Mouse (Mus musculus): ENCODE data around the gene Slc10a1. TPM values are rescaled to one million over a fixed set of nuclear protein-coding genes. Genes with fewer than 3 reads are reported as not detected.

The Slc10a1 gene
- total and polyA plus RNA-seq, 3 experiments, result 0.12 to 0.18 TPM; not detected in 1

DNA sequence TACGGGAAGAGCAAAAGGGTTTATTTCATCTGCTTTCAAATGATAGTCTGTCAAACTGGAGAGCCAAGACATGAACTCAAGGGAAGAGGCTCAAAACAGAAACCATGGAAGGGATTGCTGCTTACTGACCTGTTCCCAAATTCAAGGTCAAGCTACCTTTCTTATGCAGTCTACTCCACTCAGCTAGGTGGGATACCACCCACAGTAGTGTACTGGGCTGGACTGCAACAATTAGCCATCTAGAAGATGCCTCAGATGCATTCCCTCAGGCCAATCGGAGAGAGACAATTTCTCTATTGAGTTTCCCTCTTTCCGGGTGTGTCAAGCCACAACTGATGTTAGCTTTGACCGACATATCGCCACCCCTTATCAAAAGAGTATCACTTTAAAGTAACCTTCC lies 47.2 kb downstream of the Slc10a1 start:
- no peak for DNase-seq (ENCODE audit: low read depth, low spot score)
- Histone ChIP-seq H3K4me3 (ENCODE audit: control insufficient read depth in 1 of 2, insufficient read depth in 1 of 2, low read depth in 2 of 2, low read length in 2 of 2) (no peak overlapping the region), H3K9ac (ENCODE audit: control insufficient read depth, low read depth, low read length, poor library complexity, severe bottlenecking) (no peak overlapping the region), H3K79me2 (ENCODE audit: control insufficient read depth, insufficient read depth, low read length, poor library complexity) (no peaks in the 10 kb centered on the region), H3K4me1 (ENCODE audit: control insufficient read depth in 1 of 2, insufficient read depth in 2 of 2, low read length in 2 of 2) (peaks cover 0 to 11% of the 10 kb centered on the region in 2 experiments; a peak in 2 of 4 replicates), H3K27me3 (ENCODE audit: control insufficient read depth in 1 of 2, insufficient read depth in 2 of 2, low read length in 2 of 2) (peaks cover 0 to 1% of the 10 kb centered on the region in 2 experiments; a peak in 2 of 4 replicates), H3K9me3 (replicated peaks; ENCODE audit: insufficient read depth, low read length) (no peaks in the 10 kb centered on the region), H3K27ac (ENCODE audit: control insufficient read depth, low read depth, low read length) (no peak overlapping the region), H3K36me3 (ENCODE audit: control insufficient read depth in 1 of 2, insufficient read depth in 2 of 2, low read length in 2 of 2) (peaks cover 0 to 6% of the 10 kb centered on the region in 2 experiments; a peak in 2 of 4 replicates)
- no peak for TF ChIP-seq RCOR1 (IDR thresholded peaks at IDR 0.05; ENCODE audit: low read depth, low read length)

DNA sequence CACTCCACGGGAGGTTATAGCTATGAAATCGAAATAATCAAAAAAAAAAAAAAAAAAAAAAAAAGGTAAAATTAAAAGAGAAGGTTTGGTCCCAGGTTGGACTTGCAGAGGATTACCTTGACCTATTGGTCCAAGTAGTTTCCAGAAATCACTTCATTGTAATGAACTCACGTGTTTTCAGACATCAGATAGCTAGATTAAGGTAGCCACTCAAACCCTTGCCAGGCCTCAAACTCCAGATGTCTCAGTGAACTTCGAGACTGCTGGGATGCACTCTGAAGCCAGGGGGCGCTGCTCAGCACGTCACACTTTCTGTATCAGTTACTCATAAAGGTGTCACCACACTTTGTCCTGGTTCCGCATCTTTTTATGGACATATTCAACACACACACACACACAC lies 50.7 kb downstream of the Slc10a1 start:
- TF ChIP-seq SMC3 (IDR thresholded peaks at IDR 0.05; ENCODE audit: low read depth, low read length) (peak; percentile 64), MXI1 (IDR thresholded peaks at IDR 0.05; ENCODE audit: low read depth, low read length) (no peak), NRF1 (IDR thresholded peaks at IDR 0.05; ENCODE audit: insufficient read depth, low read depth, low read length, poor library complexity, severe bottlenecking) (no peak), GABPA (IDR thresholded peaks at IDR 0.05; ENCODE audit: low read depth, low read length) (no peak), RAD21 (IDR thresholded peaks at IDR 0.05; ENCODE audit: low read depth, low read length) (peak; percentile 42), MAX (IDR thresholded peaks at IDR 0.05; ENCODE audit: low read length) (no peak), CTCF (IDR thresholded peaks at IDR 0.05 in 2 of 3, conservative IDR thresholded peaks at IDR 0.05 in 1 of 3; ENCODE audit: control insufficient read depth in 1 of 3, insufficient read depth in 1 of 3, low read depth in 2 of 3, low read length in 3 of 3, poor library complexity in 1 of 3, severe bottlenecking in 1 of 3) (peak; percentile 75 to 91 (median 82)), BHLHE40 (IDR thresholded peaks at IDR 0.05; ENCODE audit: borderline replicate concordance, low read depth, low read length) (peak; percentile 77), ELF1 (IDR thresholded peaks at IDR 0.05; ENCODE audit: low read depth, low read length) (no peak), CHD2 (IDR thresholded peaks at IDR 0.05; ENCODE audit: low read length) (no peak), RCOR1 (IDR thresholded peaks at IDR 0.05; ENCODE audit: low read depth, low read length) (no peak), MYC (IDR thresholded peaks at IDR 0.05; ENCODE audit: low read depth, low read length) (no peak), ZNF384 (IDR thresholded peaks at IDR 0.05; ENCODE audit: low read depth, low read length) (peak; percentile 64; the same call in 1 of the 2 replicates)
- DNase-seq (ENCODE audit: low read depth, low spot score), result peak; percentile 70

DNA sequence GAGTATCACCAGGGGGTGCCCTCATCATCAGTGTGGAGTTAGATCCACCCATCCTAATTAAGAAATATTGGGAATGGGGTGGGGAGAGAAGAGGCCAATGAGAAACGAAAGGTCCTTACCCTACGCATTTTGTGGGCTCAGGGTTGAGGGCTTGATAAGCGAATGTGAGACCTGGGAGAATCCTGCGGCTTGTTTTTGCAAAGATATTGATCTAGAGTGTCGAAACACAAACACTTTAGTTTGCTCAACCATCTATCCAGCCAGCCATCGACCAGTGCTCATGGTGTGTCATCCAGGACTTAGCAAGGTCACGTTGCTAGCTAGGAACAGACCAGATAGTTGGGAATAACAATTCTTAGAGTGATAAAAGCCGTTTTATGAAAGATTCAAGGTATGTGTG lies 58.9 kb downstream of the Slc10a1 start:
- no peak overlapping the region for H3K9ac ChIP-seq (ENCODE audit: control insufficient read depth, low read depth, low read length, poor library complexity, severe bottlenecking)
- no peaks in the 10 kb centered on the region for H3K36me3 ChIP-seq (ENCODE audit: control insufficient read depth in 1 of 2, insufficient read depth in 2 of 2, low read length in 2 of 2)
- H3K27me3 ChIP-seq (ENCODE audit: control insufficient read depth in 1 of 2, insufficient read depth in 2 of 2, low read length in 2 of 2), result peaks cover 0 to 2% of the 10 kb centered on the region in 2 experiments; a peak in 1 of 4 replicates
- H3K9me3 ChIP-seq (replicated peaks; ENCODE audit: insufficient read depth, low read length), result no peaks in the 10 kb centered on the region
- TF ChIP-seq POLR2AphosphoS5 (IDR thresholded peaks at IDR 0.05; ENCODE audit: borderline replicate concordance, low read depth, low read length) (no peak), KAT2A (conservative IDR thresholded peaks at IDR 0.05; ENCODE audit: low read depth, low read length) (no peak)
- H3K79me2 ChIP-seq (ENCODE audit: control insufficient read depth, insufficient read depth, low read length, poor library complexity), result no peaks in the 10 kb centered on the region
- H3K27ac ChIP-seq (ENCODE audit: control insufficient read depth, low read depth, low read length), result no peak overlapping the region
- no peaks in the 10 kb centered on the region for H3K4me1 ChIP-seq (ENCODE audit: control insufficient read depth in 1 of 2, insufficient read depth in 2 of 2, low read length in 2 of 2)
- H3K4me3 ChIP-seq (ENCODE audit: control insufficient read depth in 1 of 2, insufficient read depth in 1 of 2, low read depth in 2 of 2, low read length in 2 of 2), result no peak overlapping the region
- no peak for DNase-seq (ENCODE audit: low read depth, low spot score)

More for the DNA sequence above, 50.7 kb downstream of the Slc10a1 start:
- Histone ChIP-seq H3K9ac (ENCODE audit: control insufficient read depth, low read depth, low read length, poor library complexity, severe bottlenecking) (no peak overlapping the region), H3K27me3 (ENCODE audit: control insufficient read depth in 1 of 2, insufficient read depth in 2 of 2, low read length in 2 of 2) (peaks cover 0 to 1% of the 10 kb centered on the region in 2 experiments; a peak in 1 of 4 replicates), H3K36me3 (ENCODE audit: control insufficient read depth in 1 of 2, insufficient read depth in 2 of 2, low read length in 2 of 2) (no peaks in the 10 kb centered on the region; a peak in 1 of 4 replicates), H3K4me3 (ENCODE audit: control insufficient read depth in 1 of 2, insufficient read depth in 1 of 2, low read depth in 2 of 2, low read length in 2 of 2) (no peak overlapping the region), H3K9me3 (replicated peaks; ENCODE audit: insufficient read depth, low read length) (no peaks in the 10 kb centered on the region), H3K27ac (ENCODE audit: control insufficient read depth, low read depth, low read length) (no peak overlapping the region), H3K79me2 (ENCODE audit: control insufficient read depth, insufficient read depth, low read length, poor library complexity) (no peaks in the 10 kb centered on the region), H3K4me1 (ENCODE audit: control insufficient read depth in 1 of 2, insufficient read depth in 2 of 2, low read length in 2 of 2) (0 out of 4 replicates have a peak, but pooled peaks cover 0 to 2% of the 10 kb centered on the region in 2 experiments)

Other genes starting within 250 kb of the Slc10a1 start
- gene Ccdc177, start 208.0 kb downstream of the Slc10a1 start, total RNA-seq (2012; rRNA removed), result not detected in 2 replicates
- gene Ccdc177, start 208.0 kb downstream of the Slc10a1 start, polyA plus RNA-seq (2012; ENCODE audit: insufficient read depth in 1 of 2, insufficient read length in 2 of 2, low read depth in 1 of 2, low replicate concordance in 2 of 2, missing spikeins in 1 of 2), result not detected
- gene Susd6, start 178.2 kb downstream of the Slc10a1 start, total RNA-seq (2012; rRNA removed), result 12.2 and 13.0 TPM in 2 replicates
- gene Susd6, start 178.2 kb downstream of the Slc10a1 start, polyA plus RNA-seq (2012; ENCODE audit: insufficient read depth in 1 of 2, insufficient read length in 2 of 2, low read depth in 1 of 2, low replicate concordance in 2 of 2, missing spikeins in 1 of 2), result 10 to 100 TPM in 1 of 2 experiments, not detected in 1; 22.4 TPM
- gene Srsf5, start 23.2 kb downstream of the Slc10a1 start, total RNA-seq (2012; rRNA removed), result 401 and 419 TPM in 2 replicates
- 100 to 1,000 TPM; 276 to 460 TPM for gene Srsf5, start 23.2 kb downstream of the Slc10a1 start, polyA plus RNA-seq (2012; ENCODE audit: insufficient read depth in 1 of 2, insufficient read length in 2 of 2, low read depth in 1 of 2, low replicate concordance in 2 of 2, missing spikeins in 1 of 2)
- 18.8 and 22.4 TPM in 2 replicates for gene Smoc1, start 58.1 kb upstream of the Slc10a1 start, total RNA-seq (2012; rRNA removed)
- gene Smoc1, start 58.1 kb upstream of the Slc10a1 start, polyA plus RNA-seq (2012; ENCODE audit: insufficient read depth in 1 of 2, insufficient read length in 2 of 2, low read depth in 1 of 2, low replicate concordance in 2 of 2, missing spikeins in 1 of 2), result 10 to 100 TPM in 1 of 2 experiments, not detected in 1; 23.3 TPM

All from MEL (cell line).